Mouse (Mus musculus): Measurements from ENCODE around the gene Zdhhc18. TPM values are rescaled to one million over a fixed set of nuclear protein-coding genes. Genes with fewer than 3 reads are reported as not detected.

The Zdhhc18 gene
- polyA plus RNA-seq (2014; fragmentation: Nextera tagmentation; extraction: Ambion mirVana): 3.0 and 3.9 TPM in 2 replicates

GRCm38 (mm10) chr4:133649989-133650699, at the start of gene Zdhhc18:
Gene Zdhhc18 (minus strand): TSS chr4:133650154.
- Histone ChIP-seq H3K4me2 (replicated peaks) (peak within 1 kb of the TSS; percentile 38), H3K9ac (no peak within 1 kb of the TSS), H3K27ac (no peak within 1 kb of the TSS), H3K4me1 (replicated peaks; ENCODE audit: control insufficient read depth, insufficient read depth, low read length) (no peaks in the 10 kb centered on the region), H3K9me3 (ENCODE audit: control insufficient read depth, low read length) (no peaks in the 10 kb centered on the region), H3K27me3 (ENCODE audit: control insufficient read depth, insufficient read depth, low read length) (no peaks in the 10 kb centered on the region), H3K36me3 (replicated peaks; ENCODE audit: control insufficient read depth, insufficient read depth) (no peaks in the 10 kb centered on the region), H3K4me3 (replicated peaks; ENCODE audit: low read length) (0 out of 2 replicates have a peak within 1 kb of the TSS, but pooled peaks have one; percentile 2)
- ATAC-seq (ENCODE audit: low FRiP score) (no peak), DNase-seq (ENCODE audit: low spot score) (peak; percentile 75)
- WGBS: 34% methylated on average over 7 of the region's 7 CpGs

DNA sequence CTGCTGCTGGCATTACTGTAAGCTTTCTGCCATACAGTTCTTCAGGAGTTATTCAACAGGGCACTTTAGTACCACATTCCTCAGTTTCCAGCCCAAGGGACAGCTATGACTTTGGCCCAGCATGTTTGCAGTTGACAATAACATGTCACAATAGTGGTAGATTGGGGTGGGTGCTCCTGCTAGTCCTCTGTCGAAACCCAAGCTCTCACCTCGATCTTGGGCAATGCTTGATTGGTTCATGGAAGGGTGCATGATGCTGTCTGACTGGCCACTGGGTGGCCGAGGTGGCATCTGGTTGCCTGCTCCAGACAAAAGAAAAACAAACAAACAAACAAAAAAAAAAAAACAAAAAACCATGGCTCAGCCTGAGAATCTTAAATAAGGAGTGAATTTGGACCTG, 45.4 kb upstream of the Zdhhc18 start:
- H3K4me2 ChIP-seq (replicated peaks): no peak overlapping the region
- DNase-seq (ENCODE audit: low spot score) (no peak), ATAC-seq (ENCODE audit: low FRiP score) (no peak)
- no peak overlapping the region for H3K9ac ChIP-seq
- H3K27ac ChIP-seq: no peak overlapping the region
- H3K27me3 ChIP-seq (ENCODE audit: control insufficient read depth, insufficient read depth, low read length): no peaks in the 10 kb centered on the region
- peaks cover 77% of the 10 kb centered on the region for H3K36me3 ChIP-seq (replicated peaks; ENCODE audit: control insufficient read depth, insufficient read depth)
- H3K4me1 ChIP-seq (replicated peaks; ENCODE audit: control insufficient read depth, insufficient read depth, low read length): no peaks in the 10 kb centered on the region
- 86% methylated on average over 3 of the region's 3 CpGs for WGBS
- no peaks in the 10 kb centered on the region for H3K9me3 ChIP-seq (ENCODE audit: control insufficient read depth, low read length)
- no peak overlapping the region for H3K4me3 ChIP-seq (replicated peaks; ENCODE audit: low read length)

GRCm38 (mm10) chr4:133690252-133690651, 40.3 kb upstream of the Zdhhc18 start:
- Histone ChIP-seq H3K4me2 (replicated peaks) (no peak overlapping the region), H3K27me3 (ENCODE audit: control insufficient read depth, insufficient read depth, low read length) (no peaks in the 10 kb centered on the region), H3K9me3 (ENCODE audit: control insufficient read depth, low read length) (no peaks in the 10 kb centered on the region), H3K4me3 (replicated peaks; ENCODE audit: low read length) (no peak overlapping the region), H3K9ac (no peak overlapping the region), H3K36me3 (replicated peaks; ENCODE audit: control insufficient read depth, insufficient read depth) (peaks cover 100% of the 10 kb centered on the region), H3K4me1 (replicated peaks; ENCODE audit: control insufficient read depth, insufficient read depth, low read length) (no peaks in the 10 kb centered on the region), H3K27ac (peak overlapping the region; percentile 38; the same call in 1 of the 2 replicates)
- 31% methylated on average over 5 of the region's 5 CpGs for WGBS
- no peak for DNase-seq (ENCODE audit: low spot score)
- ATAC-seq (ENCODE audit: low FRiP score): no peak

DNA sequence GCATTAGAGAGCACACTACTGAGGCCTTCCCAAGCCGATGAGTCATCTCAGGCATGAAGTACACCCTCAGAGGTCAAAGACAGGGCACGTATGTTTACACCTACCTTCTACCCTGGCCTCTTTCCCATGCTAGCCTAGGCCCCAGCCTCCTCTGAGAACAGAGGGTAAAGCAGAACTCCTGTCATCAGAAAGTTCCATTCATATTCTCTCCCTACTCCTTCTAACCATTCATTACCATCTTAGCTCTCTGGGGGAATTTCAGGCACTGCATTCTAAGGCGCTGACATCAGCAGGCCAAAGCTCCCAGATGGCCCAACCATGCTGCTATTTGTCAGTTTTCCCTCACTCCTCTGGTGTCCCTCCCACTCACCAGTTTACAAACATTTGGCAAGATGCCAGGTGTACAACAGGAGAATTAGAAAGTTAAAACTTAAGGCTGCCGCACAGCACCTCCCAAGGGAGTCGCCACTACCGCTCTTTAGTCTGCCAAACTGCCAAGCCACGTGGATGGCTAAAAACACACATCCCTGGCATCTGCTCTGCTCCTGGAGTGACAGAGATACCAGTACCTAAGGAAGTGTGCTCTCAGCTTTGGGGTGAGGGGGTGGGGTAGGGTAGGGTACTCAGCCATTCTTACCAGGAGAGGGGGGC, 38.6 kb upstream of the Zdhhc18 start:
- WGBS: 57% methylated on average over 7 of the region's 7 CpGs
- Histone ChIP-seq H3K27ac (no peak overlapping the region), H3K4me3 (replicated peaks; ENCODE audit: low read length) (no peak overlapping the region), H3K36me3 (replicated peaks; ENCODE audit: control insufficient read depth, insufficient read depth) (peaks cover 100% of the 10 kb centered on the region), H3K9ac (no peak overlapping the region), H3K4me2 (replicated peaks) (no peak overlapping the region), H3K4me1 (replicated peaks; ENCODE audit: control insufficient read depth, insufficient read depth, low read length) (no peaks in the 10 kb centered on the region), H3K27me3 (ENCODE audit: control insufficient read depth, insufficient read depth, low read length) (no peaks in the 10 kb centered on the region), H3K9me3 (ENCODE audit: control insufficient read depth, low read length) (no peaks in the 10 kb centered on the region)
- no peak for ATAC-seq (ENCODE audit: low FRiP score)
- no peak for DNase-seq (ENCODE audit: low spot score)

- ATAC-seq (ENCODE audit: low FRiP score) (no peak), DNase-seq (ENCODE audit: low spot score) (no peak)
- H3K9ac ChIP-seq: no peak overlapping the region
- H3K27ac ChIP-seq: no peak overlapping the region
- H3K4me2 ChIP-seq (replicated peaks): no peak overlapping the region
- H3K4me1 ChIP-seq (replicated peaks; ENCODE audit: control insufficient read depth, insufficient read depth, low read length): no peaks in the 10 kb centered on the region
- no peaks in the 10 kb centered on the region for H3K27me3 ChIP-seq (ENCODE audit: control insufficient read depth, insufficient read depth, low read length)
- no peaks in the 10 kb centered on the region for H3K9me3 ChIP-seq (ENCODE audit: control insufficient read depth, low read length)
- 92% methylated on average over 5 of the region's 5 CpGs for WGBS
- no peak overlapping the region for H3K4me3 ChIP-seq (replicated peaks; ENCODE audit: low read length)
- peaks cover 100% of the 10 kb centered on the region for H3K36me3 ChIP-seq (replicated peaks; ENCODE audit: control insufficient read depth, insufficient read depth)
Observed at GRCm38 (mm10) chr4:133687126-133687525, 37.2 kb upstream of the Zdhhc18 start.

DNA sequence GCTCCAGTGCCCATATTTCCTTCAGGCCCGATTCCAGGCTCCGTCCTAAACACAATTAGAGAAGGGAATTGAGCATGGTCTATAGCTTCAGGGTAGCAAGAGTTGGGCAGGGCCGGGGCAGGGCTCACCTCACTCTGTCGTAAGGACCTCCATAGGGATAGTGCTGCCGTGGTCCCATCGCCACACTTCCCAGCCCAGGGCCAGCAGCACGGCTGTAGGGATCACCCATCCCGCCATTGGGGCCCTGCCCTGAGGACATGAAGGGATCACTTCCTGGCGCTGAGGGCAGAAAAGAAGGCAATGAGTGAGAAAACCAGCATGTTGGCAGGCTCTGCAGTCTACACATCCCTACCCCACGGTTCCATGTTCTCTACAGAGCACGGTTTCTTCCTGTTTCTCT, 36.6 kb upstream of the Zdhhc18 start:
- no peak overlapping the region for H3K9ac ChIP-seq
- 91% methylated on average over 11 of the region's 11 CpGs for WGBS

GRCm38 (mm10) chr4:133680206-133680786, 30.3 kb upstream of the Zdhhc18 start:
- ATAC-seq (ENCODE audit: low FRiP score): no peak
- 88% methylated on average over 14 of the region's 14 CpGs for WGBS
- no peak overlapping the region for H3K4me3 ChIP-seq (replicated peaks; ENCODE audit: low read length)
- H3K9me3 ChIP-seq (ENCODE audit: control insufficient read depth, low read length): no peaks in the 10 kb centered on the region
- H3K27ac ChIP-seq: no peak overlapping the region
- DNase-seq (ENCODE audit: low spot score): no peak
- H3K9ac ChIP-seq: no peak overlapping the region
- H3K4me1 ChIP-seq (replicated peaks; ENCODE audit: control insufficient read depth, insufficient read depth, low read length): peaks cover 7% of the 10 kb centered on the region; the same call in 1 of the 2 replicates
- no peak overlapping the region for H3K4me2 ChIP-seq (replicated peaks)
- H3K36me3 ChIP-seq (replicated peaks; ENCODE audit: control insufficient read depth, insufficient read depth): peaks cover 71% of the 10 kb centered on the region
- no peaks in the 10 kb centered on the region for H3K27me3 ChIP-seq (ENCODE audit: control insufficient read depth, insufficient read depth, low read length)

More for the DNA sequence above, 36.6 kb upstream of the Zdhhc18 start:
- Histone ChIP-seq H3K9me3 (ENCODE audit: control insufficient read depth, low read length) (no peaks in the 10 kb centered on the region), H3K27ac (no peak overlapping the region), H3K4me2 (replicated peaks) (no peak overlapping the region), H3K27me3 (ENCODE audit: control insufficient read depth, insufficient read depth, low read length) (no peaks in the 10 kb centered on the region), H3K4me3 (replicated peaks; ENCODE audit: low read length) (no peak overlapping the region), H3K4me1 (replicated peaks; ENCODE audit: control insufficient read depth, insufficient read depth, low read length) (no peaks in the 10 kb centered on the region), H3K36me3 (replicated peaks; ENCODE audit: control insufficient read depth, insufficient read depth) (peaks cover 100% of the 10 kb centered on the region)
- ATAC-seq (ENCODE audit: low FRiP score) (no peak), DNase-seq (ENCODE audit: low spot score) (no peak)

DNA sequence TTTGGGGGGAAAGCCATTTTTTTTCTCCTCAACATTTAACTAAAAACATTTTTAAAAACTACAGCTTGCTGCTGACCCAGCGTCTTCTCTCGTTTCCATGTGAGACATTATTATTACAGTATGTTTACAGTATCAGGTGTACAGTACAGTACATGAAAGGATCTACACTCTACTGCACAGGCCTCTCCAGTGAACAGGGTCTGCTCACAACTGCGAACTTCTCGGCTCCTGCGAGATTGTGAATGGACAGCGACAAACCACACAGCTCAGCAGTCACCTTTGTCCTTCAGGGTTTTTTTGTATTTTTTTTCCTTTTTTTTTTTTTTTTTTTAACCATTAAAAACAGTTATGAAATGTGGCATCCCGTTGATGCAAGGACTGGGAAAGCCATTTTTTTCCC, 29.7 kb upstream of the Zdhhc18 start:
- H3K27ac ChIP-seq: no peak overlapping the region
- H3K9ac ChIP-seq: no peak overlapping the region
- ATAC-seq (ENCODE audit: low FRiP score) (no peak), DNase-seq (ENCODE audit: low spot score) (no peak)
- WGBS: 94% methylated on average over 7 of the region's 7 CpGs
- H3K36me3 ChIP-seq (replicated peaks; ENCODE audit: control insufficient read depth, insufficient read depth): peaks cover 64% of the 10 kb centered on the region
- H3K4me1 ChIP-seq (replicated peaks; ENCODE audit: control insufficient read depth, insufficient read depth, low read length): peaks cover 7% of the 10 kb centered on the region; the same call in 1 of the 2 replicates
- no peak overlapping the region for H3K4me2 ChIP-seq (replicated peaks)
- no peaks in the 10 kb centered on the region for H3K9me3 ChIP-seq (ENCODE audit: control insufficient read depth, low read length)
- H3K27me3 ChIP-seq (ENCODE audit: control insufficient read depth, insufficient read depth, low read length): no peaks in the 10 kb centered on the region
- H3K4me3 ChIP-seq (replicated peaks; ENCODE audit: low read length): no peak overlapping the region

GRCm38 (mm10) chr4:133677266-133677665, 27.3 kb upstream of the Zdhhc18 start:
- Histone ChIP-seq H3K4me2 (replicated peaks) (no peak overlapping the region), H3K27ac (peak overlapping the region; percentile 77; the same call in 1 of the 2 replicates)
- no peak for DNase-seq (ENCODE audit: low spot score)

More at GRCm38 (mm10) chr4:133677266-133677665, 27.3 kb upstream of the Zdhhc18 start:
- no peak overlapping the region for H3K4me3 ChIP-seq (replicated peaks; ENCODE audit: low read length)
- no peaks in the 10 kb centered on the region for H3K27me3 ChIP-seq (ENCODE audit: control insufficient read depth, insufficient read depth, low read length)
- 76% methylated on average over 7 of the region's 7 CpGs for WGBS
- no peaks in the 10 kb centered on the region for H3K9me3 ChIP-seq (ENCODE audit: control insufficient read depth, low read length)
- H3K36me3 ChIP-seq (replicated peaks; ENCODE audit: control insufficient read depth, insufficient read depth): peaks cover 40% of the 10 kb centered on the region
- H3K9ac ChIP-seq: no peak overlapping the region
- H3K4me1 ChIP-seq (replicated peaks; ENCODE audit: control insufficient read depth, insufficient read depth, low read length): peaks cover 16% of the 10 kb centered on the region
- ATAC-seq (ENCODE audit: low FRiP score): no peak

All from hindbrain, embryonic 14.5 days (tissue).